Mouse (Mus musculus) kidney, postnatal 10 days (tissue): ENCODE data around the gene Hspa8.

Experiments
- DNase-seq: peaks from one replicate; pipeline ENCODE4 v3.0.0; 2021; ENCODE audit warnings: mixed read lengths

Hspa8 gene

GRCm38 (mm10) chr9:40811860-40812259 is 11.1 kb downstream of the Hspa8 start:
- peak; percentile 33 for DNase-seq

- DNase-seq, result no peak
Measured at GRCm38 (mm10) chr9:40814060-40814459, 13.3 kb downstream of the Hspa8 start.

- no peak for DNase-seq
Measured at GRCm38 (mm10) chr9:40817325-40818028, 16.7 kb downstream of the Hspa8 start.

- peak; percentile 51 for DNase-seq
Measured at GRCm38 (mm10) chr9:40825601-40826000, 24.8 kb downstream of the Hspa8 start.

- no peak for DNase-seq
Measured at GRCm38 (mm10) chr9:40827366-40827765, 26.6 kb downstream of the Hspa8 start.

- DNase-seq, result peak; percentile 90
Measured at GRCm38 (mm10) chr9:40834569-40834968, 33.8 kb downstream of the Hspa8 start.

- no peak for DNase-seq
Measured at GRCm38 (mm10) chr9:40836681-40837080, 35.9 kb downstream of the Hspa8 start.

GRCm38 (mm10) chr9:40839662-40840061 is 38.9 kb downstream of the Hspa8 start:
- DNase-seq, result no peak

GRCm38 (mm10) chr9:40851515-40851914 is 50.7 kb downstream of the Hspa8 start:
- no peak for DNase-seq

GRCm38 (mm10) chr9:40858461-40859160 is 57.8 kb downstream of the Hspa8 start:
- DNase-seq, result no peak

- DNase-seq, result no peak
Measured at GRCm38 (mm10) chr9:40859196-40859595, 58.4 kb downstream of the Hspa8 start.
